Mouse (Mus musculus) layer of hippocampus, adult 2 months (tissue): Measurements from ENCODE around the gene Rbks. TPM values are rescaled to one million over a fixed set of nuclear protein-coding genes. Genes with fewer than 3 reads are reported as not detected.
"Not testable (repeated sequence)": the region's sequence is repeated elsewhere in the genome, so short reads cannot be mapped to it uniquely, and the experiment has no call there.

Source experiments
- DNase-seq, 2 experiments: peaks; one replicate each; pipeline ENCODE4 v3.0.0; 2022; ENCODE audit warnings: low spot score in 2 of 2
- H3K27ac ChIP-seq: fragments of 200-600 bp; 2 replicates; pipeline ENCODE4 v1.8.1; 2022
- H3K4me3 ChIP-seq: fragments of 200-600 bp; 2 replicates; pipeline ENCODE4 v1.8.1; 2022; ENCODE audit warnings: mild to moderate bottlenecking
- CTCF ChIP-seq: fragments of 200-600 bp; conservative IDR thresholded peaks from 2 replicates; pipeline ENCODE4 v1.8.1; 2022; ENCODE audit warnings: antibody characterized with exemption, mild to moderate bottlenecking, moderate library complexity
- total RNA-seq, 2 experiments: library from RNA; stranded (reverse); gene quantifications; 2 replicates each; pipeline ENCODE4 v1.2.3; 2021

Gene Rbks
- total RNA-seq, 2 experiments from 2014 or later = 4.0 to 4.4 TPM

DNA sequence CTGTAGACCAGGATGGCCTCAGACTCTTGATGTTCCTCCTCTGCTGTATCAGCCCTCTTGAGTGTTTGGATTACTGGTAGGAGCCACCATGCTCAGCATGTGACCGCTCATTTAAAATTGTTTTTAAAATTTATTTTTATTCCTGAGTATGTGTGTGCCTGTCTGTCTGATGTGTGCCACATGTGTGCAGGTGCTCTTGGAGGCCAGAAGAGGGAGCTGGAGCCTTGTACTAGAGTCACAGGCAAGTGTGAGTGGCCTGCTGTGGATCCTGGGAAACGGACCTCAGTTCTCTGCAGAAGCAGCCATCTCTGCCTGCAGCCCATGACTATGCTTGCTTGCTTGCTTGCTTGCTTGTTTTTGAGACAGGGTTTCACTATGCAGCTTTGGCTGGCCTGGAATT is 98.3 kb downstream of the Rbks start:
- H3K27ac ChIP-seq = no peak overlapping the region
- TF ChIP-seq CTCF = peak; percentile 39
- no peak for DNase-seq
- no peak overlapping the region for H3K4me3 ChIP-seq

DNA sequence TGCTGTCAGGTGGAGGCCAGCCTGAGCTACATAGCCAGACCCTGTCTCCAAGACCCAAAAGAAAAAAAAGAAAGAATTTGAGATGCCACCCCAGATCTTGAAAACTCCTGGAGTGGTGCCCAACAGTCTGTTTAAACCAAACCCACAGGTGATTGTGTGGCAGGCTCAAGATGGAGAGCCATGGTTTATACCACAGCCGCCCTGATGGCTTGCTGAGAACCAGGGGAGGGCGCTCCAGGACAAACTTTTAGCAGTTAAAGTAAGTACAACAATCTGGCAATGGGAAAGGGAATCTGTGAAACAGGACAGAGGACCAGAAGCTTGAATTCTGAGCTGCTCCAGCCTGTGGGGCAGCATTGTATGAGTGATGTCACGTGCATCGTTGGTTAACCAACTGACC is 98.8 kb downstream of the Rbks start:
- no peak for DNase-seq
- TF ChIP-seq CTCF = peak; percentile 59
- H3K27ac ChIP-seq = no peak overlapping the region
- H3K4me3 ChIP-seq = no peak overlapping the region

DNA sequence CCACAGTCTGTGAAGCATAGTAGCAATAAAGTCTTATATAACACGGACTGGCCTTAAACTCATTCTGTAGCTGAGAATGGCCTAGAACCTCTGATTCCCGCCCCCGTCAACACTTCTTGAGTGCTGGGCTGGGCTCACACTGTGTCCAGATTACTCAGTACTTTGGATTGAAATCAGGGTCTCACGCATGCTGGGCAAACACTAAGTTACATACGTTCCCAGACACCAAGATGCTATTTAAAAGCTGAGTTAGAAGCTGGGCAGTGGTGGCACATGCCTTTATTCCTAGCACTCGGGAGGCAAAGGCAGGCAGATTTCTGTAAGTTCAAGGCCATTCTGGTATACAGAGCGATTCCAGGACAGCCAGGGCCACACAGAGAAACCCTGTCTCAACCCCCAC is 99.3 kb downstream of the Rbks start:
- DNase-seq = no peak
- Histone ChIP-seq H3K27ac (no peak overlapping the region), H3K4me3 (no peak overlapping the region)
- no peak for TF ChIP-seq CTCF

DNA sequence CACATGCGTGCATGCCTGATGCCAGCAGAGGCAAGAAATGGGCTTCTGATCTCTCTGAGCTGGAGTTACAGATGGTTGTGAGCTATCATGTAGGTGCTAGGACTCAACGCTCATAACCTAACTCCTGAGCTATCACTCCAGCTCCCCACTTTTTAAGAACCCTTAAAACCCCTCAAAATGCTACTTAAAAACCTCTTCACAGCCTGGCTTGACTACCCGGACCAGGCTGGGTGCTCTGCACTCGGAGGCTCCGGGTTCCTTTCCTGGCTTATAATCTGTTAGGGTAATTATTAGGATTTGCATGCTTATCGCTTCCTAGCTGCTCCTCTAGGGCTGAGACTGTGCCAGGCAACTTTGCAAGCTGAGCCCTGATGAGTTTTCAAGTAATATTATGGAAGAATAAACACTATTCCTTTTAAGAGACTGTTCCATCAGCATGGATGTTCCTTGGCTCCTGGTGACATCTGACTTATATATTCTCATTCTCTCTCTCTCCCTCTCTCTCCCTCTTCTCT is 99.9 kb downstream of the Rbks start:
- no peak for DNase-seq
- TF ChIP-seq CTCF = no peak
- Histone ChIP-seq H3K27ac (peak overlapping the region; percentile 54; the same call in 1 of the 2 replicates), H3K4me3 (no peak overlapping the region)

DNA sequence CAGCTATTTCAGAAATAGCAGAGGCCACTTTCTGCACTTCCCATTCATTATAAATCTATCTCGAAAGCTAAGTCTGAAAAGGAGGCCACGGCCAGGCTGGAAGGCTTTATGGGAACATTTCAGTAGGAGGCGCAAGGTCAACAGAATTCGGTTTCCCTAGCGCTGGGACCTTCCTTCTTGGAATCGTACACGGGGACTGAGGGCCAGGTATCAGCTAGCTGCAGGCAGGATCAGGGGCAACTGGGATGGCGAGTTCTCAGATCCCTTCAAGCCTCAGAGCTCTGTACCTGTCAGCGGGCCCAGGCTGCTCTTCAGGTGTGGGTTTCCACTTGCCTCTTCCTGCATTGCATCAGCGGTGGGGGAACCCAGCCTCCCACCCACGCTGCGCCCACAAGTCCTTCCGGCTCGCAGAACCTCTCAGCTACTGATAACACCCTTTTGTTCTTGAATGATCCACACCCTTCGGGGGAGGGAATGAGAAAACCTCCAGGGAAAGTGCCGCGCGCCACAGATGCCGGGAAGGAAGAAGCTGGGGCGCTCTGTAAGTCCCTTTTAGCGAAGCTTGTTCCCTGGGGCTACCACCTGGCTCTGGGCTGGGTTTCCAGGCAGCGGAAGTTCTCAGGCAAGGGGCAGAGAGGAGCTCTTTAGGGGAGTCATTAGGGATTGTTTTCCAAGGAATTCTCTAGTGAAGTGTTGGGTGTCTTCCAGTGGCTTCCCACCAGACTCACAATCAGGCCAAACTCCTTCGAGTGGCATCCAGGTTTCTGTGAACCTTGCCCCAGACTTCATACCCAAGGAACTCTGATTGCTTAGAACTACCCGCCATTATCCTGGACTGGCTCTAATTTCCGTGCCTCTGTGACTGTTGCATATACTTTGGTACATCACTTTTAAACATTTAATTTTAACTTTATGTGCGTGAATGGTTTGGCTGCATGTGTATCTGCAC is 100.7 kb downstream of the Rbks start, which contains the start of gene Mrpl33:
Mrpl33 (plus strand) TSS at position 455 of the 949 bp plus-strand sequence.
- H3K27ac ChIP-seq = peak within 1 kb of the TSS; percentile 54
- peak within 1 kb of the TSS; percentile 41 for H3K4me3 ChIP-seq
- DNase-seq = no peak
- peak; percentile 50 for TF ChIP-seq CTCF

DNA sequence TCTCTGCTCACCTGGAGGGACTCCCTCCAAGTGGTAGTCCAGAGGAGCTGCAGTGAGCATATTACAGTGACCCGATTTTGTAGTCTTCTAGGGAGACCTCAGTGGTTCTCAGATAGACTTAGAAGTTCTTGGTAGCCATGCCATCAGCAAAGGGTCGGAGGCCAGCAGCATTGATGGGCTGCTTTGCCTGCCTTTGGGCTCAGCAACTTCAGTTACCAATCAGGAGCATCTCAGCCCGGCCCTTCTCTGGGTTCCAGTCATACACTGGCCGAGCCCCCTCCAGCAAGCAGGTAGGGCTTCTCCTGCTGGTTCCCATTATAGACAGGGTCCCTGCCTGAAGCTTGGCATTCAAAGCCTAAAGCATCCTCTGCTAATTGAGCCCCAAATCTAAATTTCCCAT is 101.6 kb downstream of the Rbks start:
- H3K4me3 ChIP-seq = no peak overlapping the region
- no peak for TF ChIP-seq CTCF
- no peak overlapping the region for H3K27ac ChIP-seq
- no peak for DNase-seq

DNA sequence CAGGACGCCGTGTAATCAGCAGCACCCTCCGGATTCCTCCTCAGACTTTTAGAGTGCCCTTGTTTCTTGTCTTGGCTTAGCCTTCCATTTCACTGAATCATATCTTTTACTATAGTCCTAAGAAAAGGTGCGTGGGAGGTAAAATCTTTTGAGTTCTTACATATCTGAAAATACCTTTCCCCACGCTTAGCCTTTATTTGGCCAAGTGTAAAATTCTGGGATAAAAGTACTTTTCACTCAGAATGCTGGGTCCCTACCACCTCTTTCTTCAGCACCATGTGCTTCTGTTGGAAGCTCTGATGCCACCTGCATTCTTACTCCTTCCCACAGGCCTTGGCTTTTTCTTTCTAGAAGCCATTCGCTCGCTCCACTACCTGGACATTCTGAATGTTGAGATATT is 106.3 kb downstream of the Rbks start:
- H3K4me3 ChIP-seq = no peak overlapping the region
- H3K27ac ChIP-seq = no peak overlapping the region
- DNase-seq = no peak
- TF ChIP-seq CTCF = no peak

DNA sequence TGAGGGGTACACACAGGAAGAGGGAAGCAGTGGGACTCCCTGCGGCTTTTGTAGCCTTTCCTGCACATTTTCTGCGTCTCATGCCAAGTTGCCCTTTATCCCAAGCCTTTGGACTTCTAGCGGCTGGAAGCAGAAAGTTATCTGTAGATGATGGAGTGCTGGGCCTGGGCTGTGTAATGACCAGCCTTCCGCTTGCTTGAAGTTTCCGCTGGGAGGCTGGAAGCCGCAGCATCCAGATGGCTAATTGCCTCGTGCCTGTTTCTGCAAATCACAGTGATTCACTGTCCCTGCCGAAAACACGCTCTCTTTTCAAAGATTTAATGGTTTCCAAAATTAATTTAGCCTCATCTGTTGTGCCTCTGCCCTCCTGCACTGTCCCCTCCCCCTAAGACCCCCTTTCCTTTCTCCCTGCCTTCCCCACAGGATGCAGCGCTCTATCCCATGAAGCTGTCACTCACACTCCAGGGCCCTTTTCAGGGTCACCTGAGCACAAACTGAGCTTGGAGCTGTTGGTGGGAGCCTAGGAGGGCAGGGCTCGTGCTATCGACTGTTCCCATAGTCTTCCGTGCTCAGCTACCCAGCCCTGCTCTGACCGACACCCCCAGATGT is 107.6 kb downstream of the Rbks start:
- Histone ChIP-seq H3K27ac (peak overlapping the region; percentile 28; the same call in 1 of the 2 replicates), H3K4me3 (no peak overlapping the region)
- peak; percentile 42 to 52 for DNase-seq
- no peak for TF ChIP-seq CTCF

DNA sequence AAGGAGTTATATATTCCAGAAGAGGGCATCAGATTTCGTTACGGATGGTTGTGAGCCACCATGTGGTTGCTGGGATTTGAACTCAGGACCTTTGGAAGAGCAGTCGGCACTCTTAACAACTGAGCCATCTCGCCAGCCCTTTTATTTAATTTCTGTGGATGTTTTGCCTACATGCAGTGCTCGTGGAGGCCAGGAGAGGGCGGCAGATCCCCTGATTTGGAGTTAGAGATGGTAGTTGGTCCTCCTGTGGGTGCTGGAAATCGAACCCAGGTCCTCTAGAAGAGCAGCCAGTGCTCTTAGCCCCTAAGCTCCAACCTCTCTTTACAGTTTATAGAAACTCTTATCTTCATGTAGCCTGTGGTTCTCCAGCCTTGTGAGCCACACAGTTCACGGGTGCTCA is 108.8 kb downstream of the Rbks start:
- H3K27ac ChIP-seq, H3K4me3 ChIP-seq, DNase-seq: not testable (repeated sequence)
- TF ChIP-seq CTCF = peak; percentile 53

DNA sequence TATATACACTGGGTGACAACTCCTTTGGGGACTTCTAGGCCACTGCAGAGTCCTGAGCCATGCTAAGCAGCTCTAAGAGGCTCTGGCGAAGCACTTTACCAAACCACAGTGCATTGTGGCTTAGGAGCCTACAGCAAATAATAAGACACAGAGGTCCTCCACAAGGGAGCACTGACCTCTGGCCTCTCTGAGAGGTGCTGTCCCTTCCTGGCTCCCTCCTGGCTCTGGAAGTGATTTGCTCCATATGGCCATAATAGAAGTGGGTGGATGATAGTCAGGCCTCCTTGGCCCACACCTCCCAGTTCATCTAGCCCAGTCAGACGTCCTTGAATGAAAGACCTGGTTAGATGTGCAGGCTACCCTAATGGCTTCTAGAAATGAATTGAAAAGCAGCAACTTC is 109.4 kb downstream of the Rbks start:
- no peak for TF ChIP-seq CTCF
- Histone ChIP-seq H3K4me3 (no peak overlapping the region), H3K27ac (no peak overlapping the region)
- no peak for DNase-seq

DNA sequence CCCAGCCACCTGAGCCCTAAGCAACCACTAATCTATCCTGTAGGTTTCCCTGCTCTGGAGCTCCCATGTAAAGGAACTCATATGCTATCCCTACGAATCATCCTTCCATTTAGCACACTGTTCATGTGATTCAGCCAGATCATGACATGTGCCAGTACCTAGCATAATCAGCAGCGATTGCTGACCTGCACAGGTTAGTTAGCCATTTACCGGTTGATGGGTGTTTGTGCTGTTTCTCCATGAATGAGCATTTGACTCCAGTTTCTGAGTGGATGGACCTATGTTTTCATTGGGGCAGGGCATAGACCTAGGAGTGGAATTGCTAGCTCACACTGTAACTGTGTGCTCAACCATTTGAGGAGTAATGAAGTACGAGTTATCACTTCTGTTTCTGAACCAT is 111.9 kb downstream of the Rbks start:
- H3K4me3 ChIP-seq = no peak overlapping the region
- DNase-seq = no peak
- H3K27ac ChIP-seq = no peak overlapping the region
- TF ChIP-seq CTCF = no peak

DNA sequence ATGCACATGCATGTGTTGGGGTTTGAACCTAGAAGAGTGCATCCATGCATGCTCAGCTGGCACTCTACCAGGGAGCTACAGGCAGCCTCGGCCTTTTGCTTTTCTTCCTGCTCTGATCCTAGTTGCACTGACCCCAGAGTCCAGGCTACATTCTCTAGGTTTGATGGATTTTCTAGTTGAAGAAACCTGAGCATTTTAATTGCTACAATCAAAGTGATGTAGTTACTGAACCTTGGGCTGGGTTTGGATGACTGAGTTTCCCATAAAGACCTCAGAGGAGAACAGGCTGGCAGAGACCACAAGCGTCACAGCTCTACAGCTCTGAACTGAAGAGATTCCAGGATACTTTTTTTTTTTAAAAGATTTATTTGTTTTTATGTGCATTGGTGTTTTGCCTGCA is 114.2 kb downstream of the Rbks start:
- Histone ChIP-seq H3K4me3 (no peak overlapping the region), H3K27ac (no peak overlapping the region)
- TF ChIP-seq CTCF = no peak
- no peak for DNase-seq

DNA sequence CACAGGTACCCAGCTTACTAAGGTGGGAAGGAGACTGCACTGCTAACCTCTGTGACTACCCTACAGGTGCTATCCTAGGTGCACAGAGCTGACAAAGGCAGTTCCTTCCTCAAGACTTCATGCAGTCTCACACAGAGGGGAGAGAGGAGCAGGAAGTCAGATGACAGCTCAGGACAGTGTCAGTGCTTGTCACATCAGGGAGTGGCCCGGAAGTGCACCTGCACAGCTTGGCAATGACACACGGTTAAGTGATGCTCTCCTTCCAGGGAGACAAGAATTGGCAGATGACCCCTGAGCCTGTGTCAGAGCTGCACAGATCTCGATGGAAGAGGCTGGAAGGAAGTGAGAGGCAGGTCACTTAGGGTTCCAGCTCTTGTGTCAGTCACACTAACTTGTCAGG is 115.5 kb downstream of the Rbks start:
- DNase-seq = no peak
- no peak for TF ChIP-seq CTCF
- no peak overlapping the region for H3K4me3 ChIP-seq
- H3K27ac ChIP-seq = no peak overlapping the region
